Mouse (Mus musculus): ENCODE results near the gene Serpinb9b. TPM values are rescaled to one million over a fixed set of nuclear protein-coding genes. Genes with fewer than 3 reads are reported as not detected.

Gene Serpinb9b
- total and polyA plus RNA-seq, 3 experiments: 0.05 TPM; not detected in 2

GRCm38 (mm10) chr13:33063048-33063447 is 35.8 kb downstream of the Serpinb9b start:
- no peak for DNase-seq (ENCODE audit: low spot score)
- TF ChIP-seq TAL1 (conservative IDR thresholded peaks at IDR 0.05; ENCODE audit: low read depth, low read length) (no peak), GATA2 (IDR thresholded peaks at IDR 0.05; ENCODE audit: borderline replicate concordance, low read depth, low read length) (no peak)
- Histone ChIP-seq H3K4me1 (ENCODE audit: insufficient read depth, low read depth, low read length) (no peaks in the 10 kb centered on the region), H3K4me3 (ENCODE audit: low read depth, low read length) (no peak overlapping the region), H3K9me3 (replicated peaks) (no peaks in the 10 kb centered on the region), H3K36me3 (replicated peaks) (no peaks in the 10 kb centered on the region), H3K27me3 (ENCODE audit: insufficient read depth, low read length) (peaks cover 7% of the 10 kb centered on the region)
- no peak for ATAC-seq (ENCODE audit: extremely low read depth, insufficient number of reproducible peaks, low FRiP score, poor library complexity, severe bottlenecking)

- no peak for ATAC-seq (ENCODE audit: extremely low read depth, insufficient number of reproducible peaks, low FRiP score, poor library complexity, severe bottlenecking)
- TF ChIP-seq GATA1 (IDR thresholded peaks at IDR 0.05; ENCODE audit: borderline replicate concordance, low read length) (no peak), GATA2 (IDR thresholded peaks at IDR 0.05; ENCODE audit: borderline replicate concordance, low read depth, low read length) (no peak), POLR2AphosphoS5 (IDR thresholded peaks at IDR 0.05; ENCODE audit: insufficient replicate concordance, low read depth, low read length) (no peak)
Observed at GRCm38 (mm10) chr13:33067387-33067977, 40.3 kb downstream of the Serpinb9b start.

GRCm38 (mm10) chr13:33068164-33068563 is 40.9 kb downstream of the Serpinb9b start:
- Histone ChIP-seq H3K4me1 (ENCODE audit: insufficient read depth, low read depth, low read length) (no peaks in the 10 kb centered on the region), H3K4me3 (ENCODE audit: low read depth, low read length) (no peak overlapping the region), H3K27me3 (ENCODE audit: insufficient read depth, low read length) (peaks cover 5% of the 10 kb centered on the region), H3K9me3 (replicated peaks) (no peaks in the 10 kb centered on the region), H3K36me3 (replicated peaks) (no peaks in the 10 kb centered on the region)
- no peak for ATAC-seq (ENCODE audit: extremely low read depth, insufficient number of reproducible peaks, low FRiP score, poor library complexity, severe bottlenecking)
- TF ChIP-seq GATA1 (IDR thresholded peaks at IDR 0.05; ENCODE audit: borderline replicate concordance, low read length) (no peak), CTCF (IDR thresholded peaks at IDR 0.05; ENCODE audit: low read depth, low read length) (no peak), GATA2 (IDR thresholded peaks at IDR 0.05; ENCODE audit: borderline replicate concordance, low read depth, low read length) (no peak), TAL1 (conservative IDR thresholded peaks at IDR 0.05; ENCODE audit: low read depth, low read length) (no peak)
- DNase-seq (ENCODE audit: low spot score): no peak

More at GRCm38 (mm10) chr13:33067387-33067977, 40.3 kb downstream of the Serpinb9b start:
- no peaks in the 10 kb centered on the region for H3K9me3 ChIP-seq (replicated peaks)
- H3K27me3 ChIP-seq (ENCODE audit: insufficient read depth, low read length): peaks cover 7% of the 10 kb centered on the region
- H3K4me1 ChIP-seq (ENCODE audit: insufficient read depth, low read depth, low read length): no peaks in the 10 kb centered on the region
- no peak overlapping the region for H3K4me3 ChIP-seq (ENCODE audit: low read depth, low read length)
- no peaks in the 10 kb centered on the region for H3K36me3 ChIP-seq (replicated peaks)
- DNase-seq (ENCODE audit: low spot score): no peak

DNA sequence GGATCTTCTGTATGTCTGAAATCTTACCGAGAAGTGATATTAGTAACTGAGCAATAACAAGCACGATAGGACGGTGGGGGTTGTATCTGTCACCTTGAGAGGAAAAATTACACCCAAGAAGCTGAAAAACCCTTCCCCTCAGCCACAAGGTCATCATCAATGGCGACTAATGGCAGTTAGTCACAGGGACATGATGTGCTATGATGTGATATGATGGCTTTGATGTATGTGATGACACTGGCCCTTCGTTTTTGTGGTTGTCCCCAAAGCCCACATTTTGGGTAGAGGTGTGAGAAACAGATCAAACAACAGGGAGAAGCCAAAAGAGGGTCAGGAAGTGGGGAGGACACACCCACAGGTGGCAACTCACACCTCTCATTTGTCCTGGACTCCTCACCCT is 44.6 kb downstream of the Serpinb9b start:
- no peak for TF ChIP-seq GATA2 (IDR thresholded peaks at IDR 0.05; ENCODE audit: borderline replicate concordance, low read depth, low read length)
- TF ChIP-seq CTCF (IDR thresholded peaks at IDR 0.05; ENCODE audit: low read depth, low read length): no peak
- 0 out of 2 replicates have a peak, but pooled peaks cover 6% of the 10 kb centered on the region for H3K27me3 ChIP-seq (ENCODE audit: insufficient read depth, low read length)
- H3K4me1 ChIP-seq (ENCODE audit: insufficient read depth, low read depth, low read length): no peaks in the 10 kb centered on the region
- no peaks in the 10 kb centered on the region for H3K9me3 ChIP-seq (replicated peaks)
- no peak for DNase-seq (ENCODE audit: low spot score)
- no peak for ATAC-seq (ENCODE audit: extremely low read depth, insufficient number of reproducible peaks, low FRiP score, poor library complexity, severe bottlenecking)
- H3K4me3 ChIP-seq (ENCODE audit: low read depth, low read length): no peak overlapping the region
- H3K36me3 ChIP-seq (replicated peaks): no peaks in the 10 kb centered on the region

GRCm38 (mm10) chr13:33074029-33074428 is 46.8 kb downstream of the Serpinb9b start:
- peaks cover 10% of the 10 kb centered on the region; the same call in 1 of the 2 replicates for H3K27me3 ChIP-seq (ENCODE audit: insufficient read depth, low read length)
- DNase-seq (ENCODE audit: low spot score) (no peak), ATAC-seq (ENCODE audit: extremely low read depth, insufficient number of reproducible peaks, low FRiP score, poor library complexity, severe bottlenecking) (no peak)
- TF ChIP-seq TAL1 (conservative IDR thresholded peaks at IDR 0.05; ENCODE audit: low read depth, low read length) (no peak), CTCF (IDR thresholded peaks at IDR 0.05; ENCODE audit: low read depth, low read length) (no peak), POLR2AphosphoS5 (IDR thresholded peaks at IDR 0.05; ENCODE audit: insufficient replicate concordance, low read depth, low read length) (no peak), GATA1 (IDR thresholded peaks at IDR 0.05; ENCODE audit: borderline replicate concordance, low read length) (no peak), GATA2 (IDR thresholded peaks at IDR 0.05; ENCODE audit: borderline replicate concordance, low read depth, low read length) (no peak)
- no peak overlapping the region for H3K4me3 ChIP-seq (ENCODE audit: low read depth, low read length)
- H3K36me3 ChIP-seq (replicated peaks): no peaks in the 10 kb centered on the region
- H3K9me3 ChIP-seq (replicated peaks): no peaks in the 10 kb centered on the region
- no peaks in the 10 kb centered on the region for H3K4me1 ChIP-seq (ENCODE audit: insufficient read depth, low read depth, low read length)

DNA sequence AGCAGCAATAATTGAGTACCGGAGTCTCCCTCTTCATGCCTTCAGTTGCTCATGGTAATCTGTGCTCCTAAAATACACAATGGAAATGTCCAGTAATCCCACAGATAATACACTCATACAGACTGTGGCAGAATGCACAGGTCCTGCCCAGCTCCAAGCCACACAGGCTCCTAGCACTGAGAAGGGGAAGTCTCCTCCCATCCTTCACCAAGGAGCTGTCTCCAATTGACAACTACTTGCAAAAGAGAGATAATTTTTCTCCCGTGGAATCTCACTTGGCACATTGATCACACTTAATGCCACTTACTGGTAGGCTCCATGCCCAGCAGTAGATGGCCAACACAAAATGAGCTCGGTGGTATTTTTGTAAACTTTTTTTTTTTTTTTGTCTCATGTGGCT is 49.0 kb downstream of the Serpinb9b start:
- no peak overlapping the region for H3K4me3 ChIP-seq (ENCODE audit: low read depth, low read length)
- no peaks in the 10 kb centered on the region for H3K9me3 ChIP-seq (replicated peaks)
- ATAC-seq (ENCODE audit: extremely low read depth, insufficient number of reproducible peaks, low FRiP score, poor library complexity, severe bottlenecking) (no peak), DNase-seq (ENCODE audit: low spot score) (no peak)
- H3K4me1 ChIP-seq (ENCODE audit: insufficient read depth, low read depth, low read length): no peaks in the 10 kb centered on the region
- peaks cover 10% of the 10 kb centered on the region; the same call in 1 of the 2 replicates for H3K27me3 ChIP-seq (ENCODE audit: insufficient read depth, low read length)
- TF ChIP-seq CTCF (IDR thresholded peaks at IDR 0.05; ENCODE audit: low read depth, low read length) (no peak), GATA1 (IDR thresholded peaks at IDR 0.05; ENCODE audit: borderline replicate concordance, low read length) (no peak), POLR2AphosphoS5 (IDR thresholded peaks at IDR 0.05; ENCODE audit: insufficient replicate concordance, low read depth, low read length) (no peak), GATA2 (IDR thresholded peaks at IDR 0.05; ENCODE audit: borderline replicate concordance, low read depth, low read length) (no peak), TAL1 (conservative IDR thresholded peaks at IDR 0.05; ENCODE audit: low read depth, low read length) (no peak)
- H3K36me3 ChIP-seq (replicated peaks): no peaks in the 10 kb centered on the region
